Mouse (Mus musculus) myocyte (in vitro differentiated cells): ENCODE data around the gene Sphk1.

ENCODE experiments used
- CEBPB ChIP-seq: IDR thresholded peaks from 2 replicates; pipeline ENCODE4 v1.6.1; 2011; ENCODE audit warnings: mild to moderate bottlenecking, moderate library complexity; ENCODE audit not compliant: poor library complexity, insufficient read depth, severe bottlenecking
- E2F4 ChIP-seq: IDR thresholded peaks from one replicate; pipeline ENCODE4 v1.6.1; 2011; ENCODE audit warnings: mild to moderate bottlenecking, control low read depth, moderate library complexity; ENCODE audit not compliant: insufficient read depth
- MAX ChIP-seq: IDR thresholded peaks from one replicate; pipeline ENCODE4 v1.6.1; 2011; ENCODE audit warnings: low read depth, mild to moderate bottlenecking, control low read depth
- MYOD1 ChIP-seq, 3 experiments: IDR thresholded peaks; one replicate each; pipeline ENCODE4 v1.6.1; 2011; ENCODE audit warnings: control low read depth in 2 of 3, low read depth in 2 of 3, mild to moderate bottlenecking in 2 of 3, moderate library complexity in 1 of 3; ENCODE audit not compliant: insufficient read length in 2 of 3, control insufficient read depth in 1 of 3
- MYOG ChIP-seq, 3 experiments: IDR thresholded peaks; one replicate each; pipeline ENCODE4 v1.6.1; 2011; ENCODE audit warnings: control low read depth in 2 of 3, low read depth in 2 of 3, mild to moderate bottlenecking in 2 of 3; ENCODE audit not compliant: insufficient read length in 2 of 3, control insufficient read depth in 1 of 3, insufficient read depth in 1 of 3
- POLR2A ChIP-seq: IDR thresholded peaks from one replicate; pipeline ENCODE4 v1.6.1; 2011; ENCODE audit warnings: low read depth, mild to moderate bottlenecking, control low read depth, moderate library complexity; ENCODE audit not compliant: insufficient read length
- POLR2AphosphoS2 ChIP-seq: IDR thresholded peaks from one replicate; pipeline ENCODE4 v1.6.1; 2011; ENCODE audit warnings: low read depth, control low read depth; ENCODE audit not compliant: insufficient read length
- REST ChIP-seq: IDR thresholded peaks from one replicate; pipeline ENCODE4 v1.6.1; 2011; ENCODE audit warnings: mild to moderate bottlenecking, control low read depth, moderate library complexity; ENCODE audit not compliant: insufficient read depth, insufficient read length
- TCF12 ChIP-seq: IDR thresholded peaks from one replicate; pipeline ENCODE4 v1.6.1; 2011; ENCODE audit warnings: mild to moderate bottlenecking, control low read depth; ENCODE audit not compliant: poor library complexity, insufficient read depth, severe bottlenecking
- TCF3 ChIP-seq: IDR thresholded peaks from one replicate; pipeline ENCODE4 v1.6.1; 2011; ENCODE audit warnings: low read depth, control low read depth; ENCODE audit not compliant: insufficient read length
- USF1 ChIP-seq: IDR thresholded peaks from one replicate; pipeline ENCODE4 v1.6.1; 2011; ENCODE audit warnings: low read depth, mild to moderate bottlenecking, control low read depth, moderate library complexity

- no peak for TF ChIP-seq CEBPB
- peak; percentile 69 for TF ChIP-seq POLR2A
- no peak for TF ChIP-seq POLR2AphosphoS2
- TF ChIP-seq E2F4, result no peak
- no peak for TF ChIP-seq USF1
- no peak for TF ChIP-seq TCF12
- TF ChIP-seq MYOD1 (IDR thresholded peaks at IDR 0.05; ENCODE audit: control insufficient read depth in 1 of 3, insufficient read length in 2 of 3, low read depth in 2 of 3), result no peak
- TF ChIP-seq MAX, result no peak
- TF ChIP-seq TCF3, result no peak
- TF ChIP-seq REST, result no peak
- TF ChIP-seq MYOG (IDR thresholded peaks at IDR 0.05; ENCODE audit: control insufficient read depth in 1 of 3, insufficient read depth in 1 of 3, insufficient read length in 2 of 3, low read depth in 2 of 3), result no peak
These were observed 2.1 kb downstream of the Sphk1 start for GRCm38 (mm10) chr11:116532810-116533338.
